Mouse (Mus musculus) brain, embryonic 18.5 days (tissue): ENCODE measurements around the gene Rev3l.

ENCODE experiments used
- DNase-seq: peaks from one replicate; pipeline ENCODE4 v3.0.0-alpha.2; 2012; ENCODE audit warnings: low read depth, low spot score

Gene Rev3l

DNA sequence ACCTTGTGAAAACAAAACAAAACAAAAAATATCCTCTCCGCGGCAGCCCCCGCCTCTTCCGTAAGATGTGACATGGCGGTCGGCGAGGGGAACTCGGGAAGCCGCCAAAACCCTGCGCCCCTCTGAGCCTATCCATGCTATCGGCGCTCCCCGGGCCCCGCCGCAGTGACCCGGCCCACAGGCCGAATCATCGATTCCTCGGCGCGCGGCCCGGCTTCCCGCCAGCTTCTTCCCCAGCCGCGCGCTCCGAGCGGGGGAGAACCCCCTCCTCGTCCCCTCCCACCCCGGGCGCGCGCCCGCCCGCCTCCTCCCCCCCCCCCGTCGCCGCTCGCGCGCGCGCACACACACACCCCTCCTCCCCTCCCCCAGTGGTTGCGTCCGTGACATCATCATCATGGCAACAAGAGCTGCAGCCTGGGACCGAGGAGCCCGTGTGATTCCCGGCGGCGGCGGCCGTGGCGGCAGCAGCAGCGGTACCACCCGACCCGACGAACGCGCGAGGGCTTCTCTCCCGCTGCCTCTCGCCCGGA lies at the start of gene Rev3l:
Rev3l (plus strand) TSS at position 383 of the 530 bp plus-strand sequence.
- peak; percentile 88 for DNase-seq

- no peak for DNase-seq
Measured at GRCm38 (mm10) chr10:39682556-39682955, 49.4 kb upstream of the Rev3l start.

DNA sequence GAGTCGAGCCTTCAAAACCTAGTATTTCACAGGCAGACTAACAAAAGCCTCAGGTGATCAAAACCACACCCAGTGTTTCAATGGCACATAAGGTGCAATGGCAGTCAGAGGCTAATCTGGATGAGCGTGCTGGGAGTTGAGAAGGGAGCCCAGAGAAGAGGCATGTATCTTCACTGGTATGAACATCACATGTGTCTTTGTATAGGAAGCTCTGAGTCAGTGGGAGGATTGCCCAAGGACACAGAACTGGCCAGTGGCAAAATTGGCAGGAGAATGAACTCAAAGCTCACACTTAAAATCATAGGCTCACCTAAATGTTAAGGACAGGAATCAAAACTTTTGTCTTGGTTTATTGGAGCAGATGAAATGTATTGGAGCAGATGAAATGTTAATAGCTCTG lies 48.4 kb upstream of the Rev3l start:
- no peak for DNase-seq

- DNase-seq = no peak
Measured at GRCm38 (mm10) chr10:39686811-39687210, 45.1 kb upstream of the Rev3l start.

- DNase-seq = no peak
Measured at GRCm38 (mm10) chr10:39687851-39688250, 44.1 kb upstream of the Rev3l start.

DNA sequence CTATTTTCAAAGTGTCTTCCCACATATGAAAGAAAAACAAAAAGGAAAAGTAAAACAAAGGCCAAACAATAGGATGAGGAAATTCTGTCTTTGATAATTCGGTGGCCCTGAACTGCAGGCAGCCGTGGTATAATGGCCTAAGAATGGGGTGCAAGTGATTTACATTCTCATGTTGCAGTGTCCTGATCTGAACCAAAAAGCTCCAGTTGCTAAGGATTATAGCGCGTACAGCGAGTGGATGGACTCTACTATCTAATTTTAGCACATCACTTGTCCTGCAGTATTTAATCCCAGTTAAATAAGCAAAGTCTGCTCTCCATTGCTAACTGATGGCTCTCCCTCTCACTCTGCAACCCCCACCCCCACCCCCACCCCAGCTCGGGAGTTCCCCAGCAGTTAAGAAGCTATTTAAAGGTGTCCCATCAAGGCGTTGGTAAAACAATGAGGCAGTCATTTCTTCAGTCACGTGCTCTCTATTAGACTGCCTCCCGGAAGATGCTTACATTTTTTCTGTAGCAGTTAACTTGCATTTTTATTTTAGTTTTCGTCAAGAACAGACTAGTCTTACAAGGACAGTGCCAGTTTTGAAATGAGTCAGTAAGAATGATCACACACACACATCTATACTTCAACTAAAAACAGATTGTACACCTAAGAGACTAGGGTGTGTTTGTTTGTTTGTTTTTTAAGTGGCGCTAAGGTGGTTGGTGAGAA lies 40.4 kb upstream of the Rev3l start:
- no peak for DNase-seq

- no peak for DNase-seq
Measured at GRCm38 (mm10) chr10:39692152-39692551, 39.8 kb upstream of the Rev3l start.

GRCm38 (mm10) chr10:39707717-39708510 lies 24.0 kb upstream of the Rev3l start:
- no peak for DNase-seq

DNA sequence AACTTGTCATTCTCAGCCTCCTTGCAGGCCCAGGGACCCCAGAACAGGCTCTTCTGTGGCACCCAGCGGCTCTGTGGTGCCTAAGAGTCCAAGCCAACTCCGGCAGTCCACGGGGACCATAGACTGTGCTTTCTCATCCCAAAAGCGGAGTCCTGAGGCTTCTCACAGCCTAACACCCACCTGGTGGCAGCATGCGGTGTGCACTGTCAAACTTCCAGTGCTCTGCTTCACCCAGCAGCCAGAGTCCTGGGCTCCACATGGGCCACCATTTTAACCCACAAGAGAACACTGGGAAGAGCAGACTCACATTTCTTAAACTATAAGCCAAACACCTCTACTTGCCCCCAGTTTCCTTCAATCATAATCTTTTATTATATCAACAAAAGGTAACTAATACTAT lies 15.0 kb upstream of the Rev3l start:
- no peak for DNase-seq

DNA sequence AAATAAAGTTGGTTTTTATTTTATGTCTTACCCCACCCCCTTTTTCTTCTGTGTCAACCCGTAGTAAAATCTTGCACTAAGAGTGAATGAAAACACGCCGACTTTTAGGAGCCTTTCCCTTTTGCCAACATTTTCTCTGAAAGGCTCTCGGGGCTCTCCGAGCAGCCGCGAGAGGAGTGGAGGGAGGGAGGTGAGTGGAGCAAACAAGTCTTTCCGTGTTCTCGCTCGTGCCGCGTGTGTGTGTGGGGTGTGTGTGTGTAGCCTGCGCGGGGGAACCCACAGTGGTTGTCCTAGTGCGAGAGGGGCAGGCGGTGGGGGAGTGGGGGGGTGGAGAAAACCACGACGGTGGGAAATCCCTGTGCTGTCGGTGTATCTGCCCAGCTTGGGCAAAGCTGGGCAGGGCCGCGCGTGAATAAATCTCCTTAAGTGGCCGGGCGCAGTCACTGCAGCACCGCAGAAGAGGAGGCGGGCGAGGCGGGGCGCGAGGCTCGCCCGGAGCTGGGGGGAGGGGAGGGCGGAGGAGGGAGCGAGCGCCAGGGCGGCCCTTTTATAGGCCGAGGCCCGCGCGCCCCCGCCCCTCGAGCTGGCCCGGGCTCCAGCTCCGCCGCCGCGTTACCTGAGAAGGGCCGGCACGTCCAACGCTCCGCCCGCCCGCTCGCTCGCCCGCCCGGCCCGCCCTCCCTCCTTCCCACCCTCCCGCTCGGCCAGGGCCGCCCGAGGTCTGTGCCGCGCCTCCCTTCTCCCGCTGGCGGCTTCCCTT lies 762 bp upstream of the Rev3l start:
- DNase-seq = peak; percentile 79

DNA sequence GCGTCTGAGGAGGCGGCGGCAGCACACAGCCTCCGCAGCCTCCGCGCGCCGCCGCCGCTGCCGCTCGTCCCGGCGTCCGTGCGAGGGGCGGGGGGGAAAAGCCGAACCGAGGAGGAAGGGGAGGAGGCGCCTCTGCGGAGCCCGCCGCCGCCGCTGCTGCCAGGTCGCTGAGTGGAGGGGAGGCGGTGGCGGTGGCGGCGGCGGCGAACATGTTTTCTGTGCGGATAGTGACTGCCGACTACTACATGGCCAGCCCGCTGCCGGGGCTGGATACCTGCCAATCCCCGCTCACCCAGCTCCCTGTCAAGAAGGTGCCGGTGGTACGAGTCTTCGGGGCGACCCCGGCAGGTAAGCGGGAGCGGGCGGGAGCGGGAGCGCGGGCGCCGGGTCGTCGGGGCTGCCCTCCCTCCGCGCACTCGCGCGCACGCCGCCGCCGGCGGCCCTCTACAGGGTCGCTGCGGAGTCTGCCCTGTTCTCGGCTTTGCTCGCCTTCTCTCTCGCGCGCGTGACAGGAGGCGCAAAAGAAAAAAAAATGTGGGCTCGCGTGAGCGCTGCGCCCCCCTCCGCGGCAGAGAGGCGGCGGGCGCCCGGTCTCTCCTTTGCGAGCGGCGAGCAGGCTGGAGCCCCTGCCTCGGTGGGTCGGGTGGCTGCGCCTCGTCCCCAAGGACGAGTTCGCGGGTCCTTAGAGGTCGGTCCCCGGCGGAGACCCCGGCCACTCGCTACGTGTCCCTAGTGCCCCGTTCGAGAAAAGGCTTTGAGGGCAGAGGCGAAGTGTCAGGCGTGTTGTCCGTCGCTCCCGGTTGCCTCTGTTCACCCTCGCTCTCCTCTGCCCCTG lies 565 bp downstream of the Rev3l start:
- peak; percentile 54 for DNase-seq

DNA sequence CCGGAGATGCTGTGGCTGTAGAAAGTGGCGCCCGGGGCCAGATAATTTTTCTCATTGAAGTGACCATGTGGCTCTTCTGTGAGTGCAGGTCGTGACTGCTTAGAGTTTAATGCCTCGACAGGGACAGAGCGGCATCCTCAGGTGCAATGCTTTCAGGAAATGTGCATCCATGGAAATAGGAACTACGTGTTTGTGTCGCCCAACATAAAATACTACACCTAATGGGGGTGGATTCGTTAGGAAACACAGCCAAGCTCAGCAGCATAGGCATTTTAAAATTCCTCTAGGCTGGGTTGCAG lies 1.1 kb downstream of the Rev3l start:
- no peak for DNase-seq

GRCm38 (mm10) chr10:39733421-39733930 lies 1.6 kb downstream of the Rev3l start:
- DNase-seq = no peak

- DNase-seq = no peak
Measured at GRCm38 (mm10) chr10:39736187-39736586, 4.3 kb downstream of the Rev3l start.

- DNase-seq = no peak
Measured at GRCm38 (mm10) chr10:39742057-39742456, 10.1 kb downstream of the Rev3l start.

- DNase-seq = no peak
Measured at GRCm38 (mm10) chr10:39764752-39765151, 32.8 kb downstream of the Rev3l start.

GRCm38 (mm10) chr10:39766702-39767101 lies 34.8 kb downstream of the Rev3l start:
- no peak for DNase-seq

DNA sequence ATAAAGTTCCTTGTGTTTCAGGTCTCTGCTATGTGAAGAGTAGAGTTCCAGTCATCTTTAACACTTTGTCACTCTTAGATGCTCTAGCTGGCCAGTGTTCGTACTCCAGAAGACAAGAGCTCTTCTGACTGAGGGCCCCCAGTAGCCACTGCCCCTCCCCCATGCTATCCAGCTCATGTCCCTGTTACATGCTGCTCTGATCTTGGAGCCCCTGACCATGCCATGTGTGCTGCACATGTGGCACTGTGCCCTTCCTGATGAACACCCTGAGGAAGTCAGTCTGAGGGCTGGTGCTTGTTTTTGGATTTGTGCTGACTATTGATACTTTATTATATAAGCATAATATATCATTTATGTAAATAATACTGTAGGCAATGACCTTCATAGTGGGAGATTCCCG lies 40.3 kb downstream of the Rev3l start:
- DNase-seq = no peak

- DNase-seq = no peak
Measured at GRCm38 (mm10) chr10:39773940-39774726, 42.2 kb downstream of the Rev3l start.

DNA sequence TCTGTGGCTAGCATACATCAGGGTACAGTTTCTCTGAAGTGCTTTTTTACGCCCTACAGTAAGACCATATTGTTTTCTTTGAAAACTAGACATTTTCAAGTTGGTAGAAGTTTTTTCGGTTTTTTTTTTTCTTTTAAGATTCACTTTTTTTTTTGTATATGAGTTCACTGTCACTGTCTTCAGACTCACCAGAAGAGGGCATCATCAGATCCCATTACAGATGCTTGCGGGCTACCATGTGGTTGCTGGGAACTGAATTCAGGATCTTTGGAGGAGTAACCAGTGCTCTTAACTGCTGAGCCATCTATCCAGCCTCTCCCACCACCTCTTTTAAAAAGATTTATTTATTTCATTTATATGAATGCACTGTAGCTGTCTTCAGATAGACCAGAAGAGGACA lies 45.0 kb downstream of the Rev3l start:
- DNase-seq = no peak
